Mouse (Mus musculus) gastrocnemius, adult 18-20 months (tissue): Measurements from ENCODE around the gene Kcnh6. TPM values are rescaled to one million over a fixed set of nuclear protein-coding genes. Genes with fewer than 3 reads are reported as not detected.

Source experiments
- DNase-seq: peaks from one replicate; pipeline ENCODE4 v3.0.0; 2021; ENCODE audit warnings: low spot score
- long read RNA-seq, 2 experiments: library from polyadenylated mRNA; stranded (forward); transcript quantifications; one replicate each; pipeline ENCODE4 v2.0.0; 2021
- total RNA-seq, 2 experiments: library from RNA; stranded (reverse); gene quantifications; 2 replicates each; pipeline ENCODE4 v1.2.3; 2021

Gene Kcnh6
- total RNA-seq = not detected
- long read RNA-seq, experiment 1 = 0 reads
- long read RNA-seq, experiment 2, partial matches to known transcripts = 0 of 3 reads
- long read RNA-seq, experiment 2, other reads (novel, unspliced or antisense) = 3 of 3 reads

- DNase-seq = peak; percentile 43
Measured at GRCm38 (mm10) chr11:106007821-106008220, at the start of gene Kcnh6. Gene Kcnh6 (plus strand): TSS chr11:106008124.

- no peak for DNase-seq
Measured at GRCm38 (mm10) chr11:105958566-105958965, 49.4 kb upstream of the Kcnh6 start.

- no peak for DNase-seq
Measured at GRCm38 (mm10) chr11:105959355-105959754, 48.6 kb upstream of the Kcnh6 start.

- DNase-seq = no peak
Measured at GRCm38 (mm10) chr11:105964691-105965090, 43.2 kb upstream of the Kcnh6 start.

- no peak for DNase-seq
Measured at GRCm38 (mm10) chr11:105966288-105966687, 41.6 kb upstream of the Kcnh6 start.

GRCm38 (mm10) chr11:105967741-105968574 lies 40.0 kb upstream of the Kcnh6 start, which contains the start of gene Ace:
Gene Ace (plus strand): TSS chr11:105967945.
- DNase-seq = peak; percentile 38

GRCm38 (mm10) chr11:105968948-105969347 lies 39.0 kb upstream of the Kcnh6 start:
- DNase-seq = no peak

GRCm38 (mm10) chr11:105969516-105969915 lies 38.4 kb upstream of the Kcnh6 start:
- DNase-seq = peak; percentile 74

GRCm38 (mm10) chr11:105974593-105974992 lies 33.3 kb upstream of the Kcnh6 start:
- peak; percentile 29 for DNase-seq

GRCm38 (mm10) chr11:105975050-105975449 lies 32.9 kb upstream of the Kcnh6 start:
- DNase-seq = no peak

- DNase-seq = no peak
Measured at GRCm38 (mm10) chr11:105975636-105976035, 32.3 kb upstream of the Kcnh6 start.

- DNase-seq = no peak
Measured at GRCm38 (mm10) chr11:105978232-105978631, 29.7 kb upstream of the Kcnh6 start.

- DNase-seq = no peak
Measured at GRCm38 (mm10) chr11:105978634-105979033, 29.3 kb upstream of the Kcnh6 start.

GRCm38 (mm10) chr11:105984452-105984851 lies 23.5 kb upstream of the Kcnh6 start:
- no peak for DNase-seq

GRCm38 (mm10) chr11:105987446-105987845 lies 20.5 kb upstream of the Kcnh6 start:
- no peak for DNase-seq

- no peak for DNase-seq
Measured at GRCm38 (mm10) chr11:105989446-105989845, 18.5 kb upstream of the Kcnh6 start.

GRCm38 (mm10) chr11:105990231-105990630 lies 17.7 kb upstream of the Kcnh6 start:
- no peak for DNase-seq

- no peak for DNase-seq
Measured at GRCm38 (mm10) chr11:105994375-105994774, 13.5 kb upstream of the Kcnh6 start, which contains the start of gene Ace3. Gene Ace3 (plus strand): TSS chr11:105994675.

GRCm38 (mm10) chr11:106000062-106000461 lies 7.9 kb upstream of the Kcnh6 start:
- no peak for DNase-seq

- DNase-seq = no peak
Measured at GRCm38 (mm10) chr11:106001718-106002117, 6.2 kb upstream of the Kcnh6 start.

GRCm38 (mm10) chr11:106004576-106004975 lies 3.3 kb upstream of the Kcnh6 start:
- no peak for DNase-seq

- no peak for DNase-seq
Measured at GRCm38 (mm10) chr11:106005970-106006369, 2.0 kb upstream of the Kcnh6 start.

GRCm38 (mm10) chr11:106012711-106013110 lies 4.8 kb downstream of the Kcnh6 start:
- DNase-seq = no peak
